Comparison of ENCODE assay signal across 18 mouse cellular contexts in the genomic region with DNA sequence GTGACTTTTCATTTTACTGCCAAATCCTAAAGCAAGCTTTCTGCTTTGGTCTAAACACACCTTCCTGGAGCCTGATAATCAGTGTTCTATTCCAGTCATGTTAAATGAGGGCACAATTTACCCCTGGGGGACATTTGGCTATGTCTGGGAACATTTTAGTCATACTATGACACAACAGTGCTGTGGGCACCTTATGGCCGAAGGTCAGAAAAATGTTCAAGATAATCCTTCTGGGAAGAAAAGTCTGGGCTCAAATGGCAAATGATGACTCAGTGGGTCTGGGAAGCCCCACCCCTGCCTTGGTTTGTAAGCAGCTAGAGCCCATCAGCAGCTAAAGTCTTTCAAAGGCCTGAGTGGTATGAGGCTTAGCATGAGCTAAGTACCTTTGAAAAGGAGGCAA. TPM values are rescaled to one million over a fixed set of nuclear protein-coding genes. Genes with fewer than 3 reads are reported as not detected.
A peak's percentile ranks its signal among the peaks of the same experiment; 100 is the strongest.
DNase-seq lines count a peak whose midpoint lies in the region; ATAC-seq lines count a peak whose summit lies in the region.
"Had no signal": no experiment of that assay in that cellular context is flagged by ENCODE, and none has a peak within 500 bp of the region (broad histone marks: within the 10 kb centered on the region; RNA-seq: fewer than 3 reads in every experiment).

No protein-coding gene starts in this region.

- peak; percentile 3 for DNase-seq in retina, postnatal 1 day
- no peak for DNase-seq in retina, embryonic 14.5 days (ENCODE audit: low spot score)
- DNase-seq in NIH3T3 (ENCODE audit: low read depth), result peak; percentile 82
- peak; percentile 20 to 53 for DNase-seq in adrenal gland, postnatal 36 days
- no peak for DNase-seq in heart, adult 9 months (ENCODE audit: low spot score in 2 of 2)
- DNase-seq: cerebellum, adult 8-10 months; cerebellum, postnatal 25 days; gastrocnemius, adult 2 months; gastrocnemius, postnatal 36 days; heart, adult 18-20 months; kidney, adult 18-20 months; kidney, postnatal 25 days; right cerebral cortex, postnatal 25 days had no signal

- no peak for ATAC-seq in erythroid progenitor cell, adult 5-6 weeks (replicated peaks; ENCODE audit: low FRiP score, poor library complexity, severe bottlenecking)
- no peak for ATAC-seq in cerebellum, adult (ENCODE audit: insufficient number of reproducible peaks, low FRiP score, low TSS enrichment)
- ATAC-seq: forebrain, embryonic 16.5 days; hindbrain, embryonic 16.5 days; midbrain, embryonic 16.5 days had no signal

RNA-seq across cellular contexts. Expression of a gene that starts 18.1 kb away (rescaled TPM):
- total RNA-seq in adrenal gland, postnatal 36 days (2021), result 10 to 100 TPM; 62.7 to 63.9 TPM
- total RNA-seq in erythroid progenitor cell, adult 5-6 weeks (2015; ENCODE audit: low replicate concordance), result 46.5 and 88.0 TPM in 2 replicates
- 63.4 and 63.5 TPM in 2 replicates for total RNA-seq in erythroid progenitor cell, adult 5-6 weeks (2017; ENCODE audit: low replicate concordance)

RNA-seq across cellular contexts. Expression of a gene that starts 33.3 kb away (rescaled TPM):
- 100 to 1,000 TPM; 149 to 198 TPM for total RNA-seq in adrenal gland, postnatal 36 days (2021)
- 628 and 784 TPM in 2 replicates for total RNA-seq in erythroid progenitor cell, adult 5-6 weeks (2015; ENCODE audit: low replicate concordance)
- total RNA-seq in erythroid progenitor cell, adult 5-6 weeks (2017; ENCODE audit: low replicate concordance), result 461 and 723 TPM in 2 replicates

Comparison
In these comparisons a context has a peak if more than half of its experiments do, and no peak if none do; other contexts are left out.
1. DNase-seq: peak in retina, postnatal 1 day (single experiment), NIH3T3 (single experiment) and adrenal gland, postnatal 36 days (2 of 2); none in retina, embryonic 14.5 days (single experiment) and heart, adult 9 months (0 of 2).